8 mouse cellular contexts compared by ENCODE assay signal in genomic region chr10:44528291-44529082, GRCm38 (mm10). TPM values are rescaled to one million over a fixed set of nuclear protein-coding genes. Genes with fewer than 3 reads are reported as not detected.
DNase-seq lines count a peak whose midpoint lies in the region; ATAC-seq lines count a peak whose summit lies in the region.

Gene Prdm1, minus strand, starts transcription at chr10:44528501.

- H3K27ac ChIP-seq in lung, embryonic 16.5 days (ENCODE audit: low read length), result no peak within 1 kb of the TSS
- no peak within 1 kb of the TSS for H3K27ac ChIP-seq in hindbrain, embryonic 16.5 days (ENCODE audit: low read depth, low read length)
- H3K27ac ChIP-seq in midbrain, embryonic 12.5 days (replicated peaks), result no peak within 1 kb of the TSS

- DNase-seq in lung, postnatal 10 days, result no peak
- peak; percentile 26 for DNase-seq in embryo, embryonic 11 days
- no peak for DNase-seq in right cerebral cortex, postnatal 25 days
- DNase-seq in urinary bladder, postnatal 10 days (ENCODE audit: low spot score), result no peak
- DNase-seq in left cerebral cortex, adult 8-10 months (ENCODE audit: low spot score in 2 of 2), result no peak

- H3K9me3 ChIP-seq in lung, embryonic 16.5 days (ENCODE audit: control insufficient read depth, low read length), result no peaks in the 10 kb centered on the region
- H3K9me3 ChIP-seq in hindbrain, embryonic 16.5 days (ENCODE audit: control insufficient read depth, low read length), result no peaks in the 10 kb centered on the region
- no peaks in the 10 kb centered on the region for H3K9me3 ChIP-seq in midbrain, embryonic 12.5 days

- H3K4me1 ChIP-seq in lung, embryonic 16.5 days (replicated peaks; ENCODE audit: control insufficient read depth, insufficient read depth, low read length), result peaks cover 13% of the 10 kb centered on the region
- H3K4me1 ChIP-seq in hindbrain, embryonic 16.5 days (ENCODE audit: control insufficient read depth, insufficient read depth, low read depth, low read length), result peaks cover 18% of the 10 kb centered on the region
- peaks cover 22% of the 10 kb centered on the region for H3K4me1 ChIP-seq in midbrain, embryonic 12.5 days

- H3K4me3 ChIP-seq in lung, embryonic 16.5 days (ENCODE audit: low read length), result peak within 1 kb of the TSS; percentile 69
- H3K4me3 ChIP-seq in hindbrain, embryonic 16.5 days (ENCODE audit: low read length), result peak within 1 kb of the TSS; percentile 53
- peak within 1 kb of the TSS; percentile 53 for H3K4me3 ChIP-seq in midbrain, embryonic 12.5 days

- ATAC-seq in lung, embryonic 16.5 days (ENCODE audit: low read depth), result no peak
- 0 out of 2 replicates have a peak, but pooled peaks have one; percentile 1 for ATAC-seq in hindbrain, embryonic 16.5 days
- ATAC-seq in midbrain, embryonic 12.5 days (ENCODE audit: low FRiP score, low read depth), result peak; percentile 9; the same call in 1 of the 2 replicates

- H3K36me3 ChIP-seq in lung, embryonic 16.5 days (ENCODE audit: control insufficient read depth, insufficient read depth, low read length), result no peaks in the 10 kb centered on the region
- H3K36me3 ChIP-seq in hindbrain, embryonic 16.5 days (ENCODE audit: control insufficient read depth, insufficient read depth, low read length), result no peaks in the 10 kb centered on the region
- no peaks in the 10 kb centered on the region for H3K36me3 ChIP-seq in midbrain, embryonic 12.5 days

- peak within 1 kb of the TSS; percentile 51 for H3K9ac ChIP-seq in lung, embryonic 16.5 days (ENCODE audit: low read length)
- H3K9ac ChIP-seq in hindbrain, embryonic 16.5 days (ENCODE audit: low read depth, low read length), result peak within 1 kb of the TSS; percentile 47; the same call in 1 of the 2 replicates
- H3K9ac ChIP-seq in midbrain, embryonic 12.5 days (replicated peaks), result peak within 1 kb of the TSS; percentile 31; the same call in 1 of the 2 replicates

- H3K4me2 ChIP-seq in lung, embryonic 16.5 days (ENCODE audit: low read depth, low read length), result peak within 1 kb of the TSS; percentile 95
- H3K4me2 ChIP-seq in hindbrain, embryonic 16.5 days (ENCODE audit: low read length), result peak within 1 kb of the TSS; percentile 89
- H3K4me2 ChIP-seq in midbrain, embryonic 12.5 days (replicated peaks), result peak within 1 kb of the TSS; percentile 79

- WGBS in lung, embryonic 16.5 days, result 5% methylated on average over 25 of the region's 25 CpGs
- WGBS in hindbrain, embryonic 16.5 days, result 2% methylated on average over 25 of the region's 25 CpGs
- WGBS in midbrain, embryonic 12.5 days, result 1% methylated on average over 25 of the region's 25 CpGs

- peaks cover 10% of the 10 kb centered on the region for H3K27me3 ChIP-seq in lung, embryonic 16.5 days (ENCODE audit: control insufficient read depth, insufficient read depth, low read depth, low read length)
- H3K27me3 ChIP-seq in hindbrain, embryonic 16.5 days (replicated peaks; ENCODE audit: control insufficient read depth, insufficient read depth, low read length), result peaks cover 24% of the 10 kb centered on the region
- peaks cover 57% of the 10 kb centered on the region for H3K27me3 ChIP-seq in midbrain, embryonic 12.5 days

RNA-seq across cellular contexts. Expression of gene Prdm1, which starts in this region (rescaled TPM):
- 2.3 and 2.5 TPM in 2 replicates for polyA plus RNA-seq in lung, embryonic 16.5 days (2015; fragmentation: Nextera tagmentation; extraction: Ambion mirVana)
- 0.36 and 1.0 TPM in 2 replicates for polyA plus RNA-seq in hindbrain, embryonic 16.5 days (2015; fragmentation: Nextera tagmentation; extraction: Ambion mirVana)
- polyA plus RNA-seq in midbrain, embryonic 12.5 days (2016; fragmentation: Nextera tagmentation; extraction: Ambion mirVana), result 0.87 and 1.1 TPM in 2 replicates
- 1 to 10 TPM in 3 of 4 experiments, under 1 TPM in 1; 0.89 to 1.3 (median 1.2) TPM for total RNA-seq in left cerebral cortex, adult 8-10 months (2022)
